Mouse (Mus musculus): ENCODE results near the gene Hexim2. TPM values are rescaled to one million over a fixed set of nuclear protein-coding genes. Genes with fewer than 3 reads are reported as not detected.

The Hexim2 gene
- total and polyA plus RNA-seq, 2 experiments from 2014 or later: 27.9 to 30.8 TPM

DNA sequence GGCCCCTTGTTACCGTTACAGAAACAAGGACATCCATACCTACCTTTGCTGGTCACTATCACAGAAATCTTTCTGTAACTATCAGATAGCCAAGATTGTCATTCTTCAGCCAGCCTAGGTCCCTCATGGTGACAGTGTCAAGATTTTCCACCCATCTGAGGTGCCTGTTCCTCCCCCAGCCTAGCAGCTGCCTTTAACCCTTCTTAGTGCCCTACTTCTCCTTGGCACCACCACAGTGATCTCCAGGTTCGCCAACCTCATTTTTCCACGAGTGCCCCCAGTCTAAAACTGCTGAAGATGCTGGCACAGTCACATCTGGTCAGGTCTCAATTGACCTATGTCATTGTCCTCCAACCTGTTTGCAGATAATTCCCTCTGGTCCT lies 37.9 kb downstream of the Hexim2 start:
- Histone ChIP-seq H3K36me3 (ENCODE audit: insufficient read depth) (no peaks in the 10 kb centered on the region), H3K4me1 (ENCODE audit: insufficient read depth) (0 out of 2 replicates have a peak, but pooled peaks cover 5% of the 10 kb centered on the region), H3K4me2 (ENCODE audit: low read depth) (peak overlapping the region; percentile 85), H3K4me3 (ENCODE audit: low read depth, low read length) (peak overlapping the region; percentile 75), H3K9me3 (ENCODE audit: low read length) (no peaks in the 10 kb centered on the region), H3K27ac (ENCODE audit: low read depth, low read length) (no peak overlapping the region), H3K9ac (peak overlapping the region; percentile 64), H3K27me3 (ENCODE audit: insufficient read depth, low read length) (no peaks in the 10 kb centered on the region)
- no peak for ATAC-seq
- WGBS: 35% methylated on average over 3 of the region's 3 CpGs
- TF ChIP-seq CTCF (IDR thresholded peaks at IDR 0.05; ENCODE audit: low read depth): no peak
- DNase-seq: no peak

DNA sequence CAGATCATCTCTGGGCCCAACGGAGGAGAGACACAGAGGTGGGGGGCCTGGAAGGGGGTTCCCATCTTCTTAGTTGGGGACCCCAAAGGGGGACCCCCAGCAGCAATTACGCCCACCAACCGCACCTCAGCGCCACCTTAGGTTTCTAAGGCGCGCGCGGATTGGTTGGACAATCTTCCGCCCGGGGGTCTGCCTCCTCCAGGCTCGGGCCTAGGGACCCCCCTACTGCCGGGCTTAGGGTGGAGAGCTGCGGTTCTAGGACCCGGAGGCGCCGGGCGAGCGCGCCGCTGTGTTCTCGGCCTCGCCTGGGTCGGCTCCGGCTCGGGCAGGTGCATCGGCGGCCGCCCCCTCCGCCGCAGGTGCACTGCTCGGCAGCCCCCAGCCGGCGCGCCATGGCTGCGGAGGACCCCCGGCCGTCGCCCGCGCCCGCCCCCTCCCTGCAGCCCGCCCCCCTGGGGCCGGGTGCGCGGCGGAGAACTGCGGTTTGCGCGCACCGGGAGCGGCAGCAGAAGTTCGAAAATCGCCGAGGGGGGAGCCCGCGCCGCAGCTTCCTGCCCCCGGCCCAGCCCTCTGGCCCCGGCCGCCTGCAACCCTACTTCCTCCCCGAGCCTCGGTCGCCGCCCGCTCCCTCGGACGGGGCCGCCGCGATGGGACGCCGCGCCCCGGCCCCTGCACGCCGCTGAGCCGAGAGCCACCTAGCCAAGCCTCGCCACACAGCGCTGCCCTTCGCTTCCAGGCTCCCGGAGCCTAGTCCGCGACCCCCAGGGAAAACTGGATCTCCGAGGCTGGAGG lies 38.5 kb downstream of the Hexim2 start, which contains the start of gene Fmnl1:
TSS of gene Fmnl1 (plus strand) at position 614 of the 792 bp plus-strand sequence.
- Histone ChIP-seq H3K4me3 (ENCODE audit: low read depth, low read length) (peak within 1 kb of the TSS; percentile 75), H3K9ac (peak within 1 kb of the TSS; percentile 64), H3K27ac (ENCODE audit: low read depth, low read length) (no peak within 1 kb of the TSS), H3K27me3 (ENCODE audit: insufficient read depth, low read length) (no peaks in the 10 kb centered on the region), H3K9me3 (ENCODE audit: low read length) (no peaks in the 10 kb centered on the region), H3K4me1 (ENCODE audit: insufficient read depth) (0 out of 2 replicates have a peak, but pooled peaks cover 5% of the 10 kb centered on the region), H3K4me2 (ENCODE audit: low read depth) (peak within 1 kb of the TSS; percentile 85), H3K36me3 (ENCODE audit: insufficient read depth) (no peaks in the 10 kb centered on the region)
- 2% methylated on average over 62 of the region's 84 CpGs for WGBS
- TF ChIP-seq CTCF (IDR thresholded peaks at IDR 0.05; ENCODE audit: low read depth): no peak
- DNase-seq (peak; percentile 82), ATAC-seq (peak; percentile 86)

DNA sequence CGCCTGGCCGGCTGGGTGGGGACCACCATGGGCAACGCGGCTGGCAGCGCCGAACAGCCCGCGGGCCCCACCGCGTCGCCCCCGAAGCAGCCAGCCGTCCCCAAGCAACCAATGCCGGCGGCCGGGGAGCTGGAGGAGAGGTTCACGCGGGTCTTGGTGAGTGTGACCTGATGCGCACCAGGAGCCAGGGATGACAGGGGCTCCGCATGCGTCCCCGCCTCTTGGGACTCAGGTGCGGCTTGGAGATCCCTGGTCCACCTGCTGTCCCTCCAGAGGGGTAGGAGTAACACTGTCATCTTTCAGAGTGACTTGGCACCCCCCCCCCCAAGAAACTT lies 39.0 kb downstream of the Hexim2 start:
- Histone ChIP-seq H3K9ac (peak overlapping the region; percentile 64), H3K36me3 (ENCODE audit: insufficient read depth) (no peaks in the 10 kb centered on the region), H3K27ac (ENCODE audit: low read depth, low read length) (no peak overlapping the region), H3K4me2 (ENCODE audit: low read depth) (peak overlapping the region; percentile 85), H3K27me3 (ENCODE audit: insufficient read depth, low read length) (no peaks in the 10 kb centered on the region), H3K9me3 (ENCODE audit: low read length) (no peaks in the 10 kb centered on the region), H3K4me3 (ENCODE audit: low read depth, low read length) (peak overlapping the region; percentile 75), H3K4me1 (ENCODE audit: insufficient read depth) (0 out of 2 replicates have a peak, but pooled peaks cover 5% of the 10 kb centered on the region)
- 3% methylated on average over 23 of the region's 23 CpGs for WGBS
- no peak for DNase-seq
- TF ChIP-seq CTCF (IDR thresholded peaks at IDR 0.05; ENCODE audit: low read depth): no peak
- ATAC-seq: peak; percentile 12; the same call in 1 of the 2 replicates

DNA sequence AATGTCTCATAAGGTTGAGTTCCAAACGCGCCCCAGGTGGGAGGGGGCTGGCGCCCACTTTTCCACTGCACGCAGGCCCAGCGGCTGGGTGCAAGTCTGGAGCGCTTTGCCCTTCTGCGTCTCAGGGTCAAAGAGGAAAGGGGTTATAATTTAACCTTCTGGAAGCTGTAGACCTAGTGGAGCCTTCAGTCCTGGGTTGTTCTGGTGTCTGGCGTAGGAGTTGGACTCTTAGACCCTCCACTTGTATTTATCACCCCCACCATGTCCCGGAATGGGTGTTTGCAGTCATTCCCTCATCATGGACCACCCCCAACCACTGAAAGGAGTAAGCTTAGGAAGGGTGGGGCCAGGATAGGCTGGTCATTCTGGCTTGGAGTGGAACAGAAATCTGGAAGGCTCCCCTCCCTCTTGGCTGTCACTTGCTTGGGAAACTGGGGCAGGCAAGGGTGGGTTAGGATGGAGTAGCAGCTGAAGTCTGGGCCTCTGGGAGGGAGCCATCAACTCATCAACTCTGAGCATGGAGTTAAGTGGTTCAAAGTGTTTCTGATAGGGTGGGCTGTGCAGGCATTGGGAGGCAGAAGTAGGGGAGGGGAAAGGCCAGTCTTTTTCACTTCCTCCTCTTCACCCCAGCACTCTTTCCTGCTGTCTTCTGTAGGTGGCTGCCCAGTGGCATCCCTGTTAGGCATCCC lies 39.6 kb downstream of the Hexim2 start:
- H3K4me1 ChIP-seq (ENCODE audit: insufficient read depth): 0 out of 2 replicates have a peak, but pooled peaks cover 5% of the 10 kb centered on the region

DNA sequence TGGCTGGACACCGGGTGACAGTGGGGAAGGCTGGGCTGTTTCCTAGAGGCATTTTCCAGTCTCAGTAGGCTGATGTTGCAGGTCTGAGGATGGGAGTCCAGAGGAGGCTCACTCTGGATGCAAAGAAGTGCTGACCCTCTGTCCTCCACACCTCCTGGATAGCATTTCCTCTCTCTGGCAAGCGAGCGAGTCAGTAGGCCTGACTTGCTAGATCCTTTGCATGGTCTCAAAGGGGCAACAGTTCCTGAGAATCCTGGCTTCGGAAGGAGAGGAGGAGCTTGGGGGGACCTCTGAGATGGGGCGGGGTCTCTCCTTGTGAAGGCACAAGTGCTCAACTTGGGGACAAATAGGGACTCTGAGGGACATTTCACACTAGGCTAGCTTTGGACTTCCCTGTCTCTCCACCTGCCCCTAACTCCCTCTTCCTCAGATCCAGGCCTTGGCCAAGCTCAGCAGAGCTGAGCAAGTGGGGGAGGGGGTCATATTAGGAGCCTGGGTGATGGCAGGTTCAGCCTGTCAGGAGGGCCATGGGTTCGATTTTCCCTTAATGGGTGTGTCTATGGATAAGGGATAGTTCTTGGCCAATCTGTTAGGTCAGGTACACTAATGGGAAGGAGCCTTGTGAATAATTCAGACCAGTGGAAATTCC lies 40.3 kb downstream of the Hexim2 start:
- 64% methylated on average over 6 of the region's 6 CpGs for WGBS
- no peak for TF ChIP-seq CTCF (IDR thresholded peaks at IDR 0.05; ENCODE audit: low read depth)
- Histone ChIP-seq H3K4me1 (ENCODE audit: insufficient read depth) (0 out of 2 replicates have a peak, but pooled peaks cover 5% of the 10 kb centered on the region), H3K4me3 (ENCODE audit: low read depth, low read length) (peak overlapping the region; percentile 2; the same call in 1 of the 2 replicates), H3K36me3 (ENCODE audit: insufficient read depth) (no peaks in the 10 kb centered on the region), H3K27ac (ENCODE audit: low read depth, low read length) (no peak overlapping the region), H3K27me3 (ENCODE audit: insufficient read depth, low read length) (no peaks in the 10 kb centered on the region), H3K9ac (no peak overlapping the region), H3K4me2 (ENCODE audit: low read depth) (peak overlapping the region; percentile 85), H3K9me3 (ENCODE audit: low read length) (no peaks in the 10 kb centered on the region)
- no peak for DNase-seq
- ATAC-seq: no peak

More for the DNA sequence above, 39.6 kb downstream of the Hexim2 start:
- Histone ChIP-seq H3K27me3 (ENCODE audit: insufficient read depth, low read length) (no peaks in the 10 kb centered on the region), H3K4me3 (ENCODE audit: low read depth, low read length) (peak overlapping the region; percentile 75), H3K4me2 (ENCODE audit: low read depth) (peak overlapping the region; percentile 85), H3K36me3 (ENCODE audit: insufficient read depth) (no peaks in the 10 kb centered on the region), H3K9ac (no peak overlapping the region), H3K27ac (ENCODE audit: low read depth, low read length) (no peak overlapping the region), H3K9me3 (ENCODE audit: low read length) (no peaks in the 10 kb centered on the region)
- WGBS: 51% methylated on average over 9 of the region's 9 CpGs
- DNase-seq (no peak), ATAC-seq (no peak)
- TF ChIP-seq CTCF (IDR thresholded peaks at IDR 0.05; ENCODE audit: low read depth): no peak

DNA sequence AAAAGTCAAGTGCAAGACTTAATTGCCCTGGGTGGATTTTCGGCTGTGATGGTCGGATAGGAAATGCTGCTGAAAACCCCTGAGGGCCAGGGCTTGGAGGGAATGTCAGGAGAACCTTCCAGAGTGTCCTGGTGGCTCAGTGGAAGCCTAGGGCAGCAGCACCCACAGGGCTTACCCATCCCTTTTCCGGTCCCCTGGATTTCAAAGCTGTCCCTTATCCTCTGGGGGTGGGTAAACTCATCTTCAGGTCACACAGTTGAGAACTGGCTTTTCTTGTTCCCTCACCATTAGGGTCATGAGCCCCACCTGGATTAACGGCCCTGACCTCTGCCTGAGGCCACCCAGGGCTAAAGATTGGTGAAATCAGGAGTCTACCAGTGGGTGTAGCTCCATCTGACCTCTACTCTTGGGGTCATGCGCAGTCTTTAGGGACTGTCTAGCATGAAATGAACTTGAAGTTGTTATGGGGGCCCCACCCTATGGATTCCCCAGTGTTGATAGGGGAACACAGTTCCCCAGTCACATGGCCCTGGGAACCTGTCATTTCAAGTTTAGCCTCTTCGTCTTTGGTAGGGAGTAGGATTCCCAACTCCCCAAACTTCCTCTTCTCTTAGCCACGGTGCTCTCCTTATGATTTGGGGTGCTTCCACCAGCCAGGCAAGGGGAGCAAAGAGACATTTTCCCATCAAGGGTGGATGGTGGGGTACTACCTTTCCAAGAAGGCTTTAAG lies 41.0 kb downstream of the Hexim2 start:
- DNase-seq (no peak), ATAC-seq (no peak)
- no peak overlapping the region for H3K9ac ChIP-seq
- H3K4me2 ChIP-seq (ENCODE audit: low read depth): no peak overlapping the region
- no peaks in the 10 kb centered on the region for H3K36me3 ChIP-seq (ENCODE audit: insufficient read depth)
- H3K27ac ChIP-seq (ENCODE audit: low read depth, low read length): no peak overlapping the region
- no peaks in the 10 kb centered on the region for H3K9me3 ChIP-seq (ENCODE audit: low read length)
- H3K4me3 ChIP-seq (ENCODE audit: low read depth, low read length): no peak overlapping the region
- 0 out of 2 replicates have a peak, but pooled peaks cover 5% of the 10 kb centered on the region for H3K4me1 ChIP-seq (ENCODE audit: insufficient read depth)
- TF ChIP-seq CTCF (IDR thresholded peaks at IDR 0.05; ENCODE audit: low read depth): no peak
- no peaks in the 10 kb centered on the region for H3K27me3 ChIP-seq (ENCODE audit: insufficient read depth, low read length)
- 88% methylated on average over 7 of the region's 7 CpGs for WGBS
